Mouse (Mus musculus) layer of hippocampus, adult 9-10 months (tissue): ENCODE data around the gene Hivep2.

Experiments
- DNase-seq: peaks from one replicate; pipeline ENCODE4 v3.0.0; 2022; ENCODE audit warnings: low spot score

Gene Hivep2

DNA sequence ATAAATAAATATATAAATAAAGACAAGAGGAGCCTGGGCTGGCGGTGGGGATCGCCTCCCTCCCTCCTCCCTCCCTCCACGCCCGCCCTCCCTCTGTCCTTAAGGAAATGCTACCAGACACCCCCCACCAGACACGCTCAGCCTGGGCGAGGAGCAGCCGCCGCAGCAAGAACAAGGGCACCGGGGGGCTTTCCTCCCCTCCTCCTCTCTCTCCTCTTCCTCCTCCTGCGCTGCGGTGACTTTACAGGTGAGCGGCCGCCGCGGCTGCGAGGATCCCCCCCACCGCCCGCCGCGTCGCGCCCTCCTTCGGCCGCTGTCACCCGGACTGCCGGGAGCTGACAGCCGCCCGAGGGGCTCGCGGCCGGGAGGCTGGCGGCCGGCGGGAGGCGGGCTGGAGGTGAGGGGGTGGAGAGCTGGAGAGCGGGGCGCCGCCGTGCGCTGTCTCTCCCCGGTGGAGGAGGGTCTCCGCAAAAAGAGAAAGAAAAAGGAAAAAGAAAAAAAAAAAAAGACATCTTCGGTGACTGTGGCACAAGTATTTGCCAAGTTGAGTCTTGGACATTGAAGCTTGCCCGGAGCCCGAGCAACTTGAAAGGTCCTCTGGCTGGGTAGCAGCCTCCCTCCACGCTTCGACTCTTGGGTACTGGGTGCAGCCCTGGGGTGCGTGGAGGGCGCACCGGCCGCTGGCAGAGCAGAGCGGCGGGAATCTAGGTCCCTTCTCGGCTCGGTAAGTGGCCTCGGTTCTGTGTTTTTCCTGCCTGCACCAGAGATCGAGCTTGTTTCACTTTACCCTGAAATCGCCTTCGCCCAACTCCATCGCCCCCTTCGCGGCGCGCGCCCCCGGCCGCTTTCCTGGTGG is at the start of gene Hivep2:
Gene Hivep2, plus strand, starts transcription at position 102 of the 856 bp plus-strand sequence.
- DNase-seq: no peak

- DNase-seq: no peak
These were observed 49.1 kb upstream of the Hivep2 start for GRCm38 (mm10) chr10:13916645-13917342.

- DNase-seq: no peak
These were observed 44.1 kb upstream of the Hivep2 start for GRCm38 (mm10) chr10:13921641-13922385.

DNA sequence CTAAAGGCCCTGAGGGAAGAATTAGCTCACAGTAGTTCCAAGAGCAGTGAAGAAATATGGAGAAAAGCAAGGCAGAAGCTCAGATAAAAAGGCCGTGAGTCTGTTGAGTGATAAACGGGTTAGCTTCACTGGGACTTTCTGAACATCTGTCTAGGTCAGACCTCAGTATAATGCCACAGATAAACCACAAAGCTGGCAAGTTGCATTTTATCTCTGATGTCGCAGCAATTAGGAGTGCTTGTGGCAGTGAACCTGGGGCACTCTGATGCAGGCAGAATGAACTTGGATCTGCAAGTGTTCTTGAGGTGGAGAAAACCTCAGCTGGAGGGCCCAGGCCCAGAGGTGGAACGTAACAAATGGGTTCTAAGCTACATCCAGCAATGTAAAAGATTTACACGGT is 36.6 kb upstream of the Hivep2 start:
- no peak for DNase-seq

DNA sequence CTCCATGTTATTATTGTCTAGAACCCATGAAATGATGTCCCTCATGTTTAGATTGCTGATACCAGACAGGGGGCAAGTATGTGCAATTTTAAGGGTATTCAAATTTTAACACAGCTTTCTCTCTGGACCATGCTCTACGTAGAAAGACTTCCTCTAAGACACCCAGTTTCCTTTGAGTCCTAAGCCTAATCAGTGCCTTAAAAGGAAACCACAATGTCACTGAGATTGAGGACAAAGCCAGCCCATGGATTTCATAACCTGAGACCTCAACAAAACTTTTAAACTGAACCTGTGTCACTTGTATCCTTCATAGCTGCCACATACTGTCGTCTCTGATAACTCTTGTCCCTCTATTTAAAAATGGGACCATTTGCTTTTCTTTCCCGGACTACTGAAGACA is 33.7 kb upstream of the Hivep2 start:
- no peak for DNase-seq

DNA sequence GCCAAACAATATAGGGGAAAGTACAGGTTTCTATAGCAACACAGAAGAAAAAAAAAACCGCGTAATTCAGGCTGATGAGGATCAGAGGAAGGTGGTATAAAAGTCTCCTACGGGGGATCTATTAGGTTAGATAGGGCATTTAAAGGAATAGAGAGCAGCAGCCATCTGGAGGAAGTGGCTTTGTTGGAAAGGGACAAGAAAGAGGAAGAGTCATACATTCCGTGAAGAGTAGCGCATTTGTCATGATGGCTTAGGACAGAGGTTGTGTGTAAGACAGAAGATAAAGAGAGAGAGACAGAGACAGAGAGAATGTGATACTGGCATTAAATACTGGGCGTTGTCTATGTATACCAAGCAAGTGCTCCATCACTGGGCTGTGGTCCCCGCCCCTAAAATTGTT is 32.6 kb upstream of the Hivep2 start:
- no peak for DNase-seq

DNA sequence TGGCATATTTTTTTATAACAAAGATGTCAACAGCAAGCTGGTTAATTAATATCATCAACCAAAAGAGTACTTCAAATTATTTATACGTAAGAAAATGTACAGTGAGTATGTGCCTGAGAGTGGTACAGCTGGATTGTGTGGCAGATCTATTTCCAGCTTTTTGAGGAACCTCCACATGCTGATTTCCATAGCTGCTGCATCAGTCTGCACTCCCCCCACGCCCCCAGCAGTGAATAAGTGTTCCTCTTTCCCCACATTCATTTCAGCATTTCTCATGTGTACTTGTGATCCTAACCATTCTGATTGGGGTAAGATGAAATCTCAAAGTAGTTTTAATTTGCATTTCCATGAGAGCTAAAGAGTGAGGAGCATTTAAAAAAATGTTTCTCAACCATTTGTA is 30.2 kb upstream of the Hivep2 start:
- no peak for DNase-seq

DNA sequence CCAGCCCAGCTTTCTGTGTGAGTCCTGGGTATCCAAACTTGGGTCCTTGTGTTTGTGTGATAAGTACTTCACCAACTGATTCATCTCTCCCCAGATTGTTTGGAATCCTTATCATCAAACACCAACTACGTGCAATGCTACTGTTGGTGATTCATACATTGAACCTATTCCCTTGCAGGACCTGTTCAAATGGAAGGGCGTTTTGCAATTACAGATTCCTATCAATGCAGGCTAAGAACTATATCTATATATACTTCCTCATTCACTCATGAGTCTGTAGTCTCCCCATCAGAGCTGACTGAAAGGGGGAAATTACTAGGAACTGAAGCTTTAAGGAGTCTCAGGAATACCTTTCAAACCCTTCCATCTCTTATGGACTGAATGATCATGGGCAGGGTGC is 24.5 kb upstream of the Hivep2 start:
- no peak for DNase-seq

DNA sequence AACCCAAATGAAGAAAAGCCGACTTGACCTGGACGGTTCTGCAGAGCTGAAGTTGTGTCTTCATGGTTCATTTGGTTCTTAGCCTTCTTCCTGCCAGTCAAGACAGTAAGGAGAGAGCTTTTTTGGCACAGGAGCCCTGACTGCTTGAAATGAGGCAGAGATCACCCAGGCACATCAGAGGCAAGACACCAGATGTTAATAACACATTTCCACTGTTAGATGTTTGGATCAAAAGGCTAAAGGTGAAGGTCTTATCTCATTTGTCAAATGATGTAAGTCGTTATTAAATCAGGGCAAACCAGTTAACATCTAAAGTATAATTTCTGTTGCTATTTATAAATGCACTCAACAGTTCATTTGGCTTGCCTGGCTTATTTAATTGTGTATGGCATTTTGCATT is 22.2 kb upstream of the Hivep2 start:
- DNase-seq: no peak

DNA sequence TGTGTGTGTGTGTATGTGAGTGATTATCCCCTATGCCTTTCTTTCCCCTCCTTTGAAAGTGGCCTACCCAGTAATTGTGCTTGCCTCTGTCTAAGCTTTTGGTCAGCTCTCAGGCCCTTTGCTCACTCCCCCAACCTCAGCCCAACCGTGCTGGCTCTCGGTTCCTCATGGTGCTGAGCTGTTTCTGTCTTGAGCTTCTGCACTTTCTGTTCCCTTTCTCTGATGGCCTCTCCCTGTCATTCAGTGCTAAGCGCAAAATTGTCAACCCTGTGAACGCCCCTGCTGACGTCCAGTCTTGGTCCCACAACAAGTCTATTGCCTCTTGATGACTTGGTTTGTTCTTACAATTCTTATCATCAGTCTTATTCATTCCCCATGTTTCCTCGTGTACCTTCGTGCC is 19.4 kb upstream of the Hivep2 start:
- no peak for DNase-seq

- no peak for DNase-seq
These were observed 2.9 kb upstream of the Hivep2 start for GRCm38 (mm10) chr10:13962965-13963364.

- DNase-seq: no peak
These were observed 1.9 kb upstream of the Hivep2 start for GRCm38 (mm10) chr10:13963908-13964500.

GRCm38 (mm10) chr10:13964501-13965281 is 1.2 kb upstream of the Hivep2 start:
- DNase-seq: no peak

GRCm38 (mm10) chr10:13965316-13965973 is 430 bp upstream of the Hivep2 start:
- DNase-seq: peak; percentile 67

GRCm38 (mm10) chr10:13966830-13967450 is 1.1 kb downstream of the Hivep2 start:
- DNase-seq: no peak

GRCm38 (mm10) chr10:13967451-13968233 is 1.8 kb downstream of the Hivep2 start:
- DNase-seq: peak; percentile 63

- no peak for DNase-seq
These were observed 2.3 kb downstream of the Hivep2 start for GRCm38 (mm10) chr10:13968234-13968555.

DNA sequence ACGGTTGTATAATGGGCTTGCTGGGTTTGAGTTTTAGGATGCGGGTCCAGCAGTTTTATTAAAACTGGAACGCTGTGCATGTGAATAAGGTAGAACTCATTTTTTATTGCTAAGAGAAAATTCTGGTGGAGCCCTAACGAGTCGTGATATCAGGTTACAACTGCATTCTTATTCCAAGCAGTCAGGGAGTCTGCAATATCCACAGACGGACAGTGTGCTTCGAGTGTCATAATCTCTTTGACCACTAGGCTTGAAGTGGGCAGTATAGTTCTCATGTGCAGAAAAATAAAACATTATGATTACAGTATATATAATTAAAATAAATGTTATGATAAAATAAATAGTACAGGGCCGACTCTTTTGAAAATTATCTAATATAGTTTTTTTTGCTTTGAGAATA is 3.1 kb downstream of the Hivep2 start:
- DNase-seq: no peak

DNA sequence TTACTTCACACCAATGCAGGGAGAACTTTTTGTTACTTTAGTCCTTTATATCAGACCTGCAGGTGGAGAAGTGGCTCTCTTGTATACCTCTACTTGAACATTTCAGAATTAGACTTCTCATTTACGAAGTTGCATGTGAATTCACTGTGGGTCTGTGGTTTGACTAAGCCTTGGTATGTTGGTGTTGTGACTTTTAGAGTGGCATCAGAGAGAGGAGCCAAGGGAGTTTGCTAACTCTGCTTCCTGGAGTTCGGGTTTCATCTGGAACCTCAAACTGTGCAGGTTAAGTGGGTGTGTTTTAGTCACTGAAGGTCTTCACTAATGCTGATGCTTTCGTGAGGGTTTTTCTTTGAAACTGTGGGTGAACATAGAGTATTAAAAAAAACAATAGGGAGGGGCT is 4.4 kb downstream of the Hivep2 start:
- DNase-seq: no peak

GRCm38 (mm10) chr10:13971268-13971667 is 5.4 kb downstream of the Hivep2 start:
- no peak for DNase-seq
